Mouse (Mus musculus) heart, adult 2 months (tissue): ENCODE results near the gene Uba5. TPM values are rescaled to one million over a fixed set of nuclear protein-coding genes. Genes with fewer than 3 reads are reported as not detected.

ENCODE experiments used
- DNase-seq, 2 experiments: peaks; one replicate each; pipeline ENCODE4 v3.0.0; 2021
- H3K27ac ChIP-seq: fragments of 200-600 bp; 2 replicates; pipeline ENCODE4 v1.8.1; 2022
- H3K27me3 ChIP-seq: fragments of 200-500 bp; 2 replicates; pipeline ENCODE4 v1.6.1; 2012; ENCODE audit warnings: mild to moderate bottlenecking, low read length, inconsistent platforms, mixed read lengths; ENCODE audit not compliant: control insufficient read depth, insufficient read depth
- H3K36me3 ChIP-seq: fragments of 200-500 bp; 2 replicates; pipeline ENCODE4 v1.6.1; 2012; ENCODE audit warnings: low read length, inconsistent platforms; ENCODE audit not compliant: control insufficient read depth, insufficient read depth
- H3K4me1 ChIP-seq: fragments of 200-500 bp; 2 replicates; pipeline ENCODE4 v1.6.1; 2011; ENCODE audit warnings: low read length; ENCODE audit not compliant: control insufficient read depth, insufficient read depth
- H3K4me3 ChIP-seq: fragments of 200-600 bp; 2 replicates; pipeline ENCODE4 v1.8.1; 2022
- H3K79me2 ChIP-seq: fragments of 200-500 bp; replicated peaks from 2 replicates; pipeline ENCODE4 v1.6.1; 2012; ENCODE audit warnings: mild to moderate bottlenecking, inconsistent platforms, low read length, moderate library complexity, mixed read lengths; ENCODE audit not compliant: control insufficient read depth, insufficient read depth
- H3K9ac ChIP-seq: fragments of 200-500 bp; 2 replicates; pipeline ENCODE4 v1.6.1; 2012; ENCODE audit warnings: low read depth, mild to moderate bottlenecking, control low read depth, inconsistent platforms, low read length, mixed read lengths
- CTCF ChIP-seq: fragments of 200-600 bp; IDR thresholded peaks from 2 replicates; pipeline ENCODE4 v1.8.1; 2022; ENCODE audit warnings: antibody characterized with exemption, mild to moderate bottlenecking, moderate library complexity
- EP300 ChIP-seq: fragments of 200-500 bp; IDR thresholded peaks from 2 replicates; pipeline ENCODE4 v1.6.1; 2011; ENCODE audit warnings: low read depth, low read length, control low read depth; ENCODE audit not compliant: insufficient read depth
- POLR2A ChIP-seq: fragments of 200-500 bp; IDR thresholded peaks from 2 replicates; pipeline ENCODE4 v1.6.1; 2011; ENCODE audit warnings: mild to moderate bottlenecking, low read depth, low read length, control low read depth; ENCODE audit not compliant: insufficient read depth
- WGBS: fragments of 180-500 bp; shearing (Covaris S2); methylation state at CpG from one replicate; pipeline ENCODE4 v1.1.7; 2018; 5-methylcytosine and 5-hydroxymethylcytosine counted together
- intact Hi-C: fragments of 180-260 bp; cut with DNase I; formaldehyde crosslinking; loops from one replicate; pipeline ENCODE4 v1.15.1; 2025
- polyA plus RNA-seq: library from polyadenylated mRNA; depleted of rRNA; stranded (reverse); fragments of >200 nt; gene quantifications from 2 replicates; pipeline ENCODE4 v1.2.3, GENCODE M21; 2012; rRNA removed
- total RNA-seq, 2 experiments: library from RNA; stranded (reverse); gene quantifications; 2 replicates each; pipeline ENCODE4 v1.2.3; 2021

Gene Uba5
- total and polyA plus RNA-seq, 3 experiments: 11.4 to 16.0 (median 14.8) TPM

GRCm38 (mm10) chr9:104014526-104014925 is 48.4 kb downstream of the Uba5 start:
- Histone ChIP-seq H3K4me1 (no peaks in the 10 kb centered on the region), H3K9ac (no peak overlapping the region), H3K4me3 (no peak overlapping the region), H3K79me2 (no peaks in the 10 kb centered on the region), H3K27ac (no peak overlapping the region), H3K27me3 (no peaks in the 10 kb centered on the region), H3K36me3 (no peaks in the 10 kb centered on the region)
- no peak for TF ChIP-seq EP300
- TF ChIP-seq POLR2A: no peak
- no peak for TF ChIP-seq CTCF
- WGBS: 77% methylated on average over 1 of the region's 1 CpGs
- intact Hi-C loops: no loop called here
- no peak for DNase-seq

- intact Hi-C loops: loop anchor here (2.0 to 10.0 kb wide), 3 partner anchors 59 to 798 kb away; partner anchors contain the start of genes Acad11, Cdv3, Srprb and Uba5
- Histone ChIP-seq H3K9ac (peak overlapping the region; percentile 70), H3K4me3 (peak overlapping the region; percentile 54), H3K27ac (peak overlapping the region; percentile 69), H3K36me3 (no peaks in the 10 kb centered on the region), H3K27me3 (no peaks in the 10 kb centered on the region), H3K79me2 (no peaks in the 10 kb centered on the region), H3K4me1 (no peaks in the 10 kb centered on the region)
- TF ChIP-seq EP300: no peak
- TF ChIP-seq POLR2A: no peak
- TF ChIP-seq CTCF: peak; percentile 69
- no peak for DNase-seq
- WGBS: under 1% methylated on average over 37 of the region's 37 CpGs
These were observed 60.0 kb downstream of the Uba5 start for GRCm38 (mm10) chr9:104002913-104003330.

- Histone ChIP-seq H3K27ac (peak within 1 kb of the TSS; percentile 71), H3K9ac (peak within 1 kb of the TSS; percentile 70), H3K4me3 (peak within 1 kb of the TSS; percentile 54), H3K4me1 (no peaks in the 10 kb centered on the region), H3K79me2 (no peaks in the 10 kb centered on the region), H3K36me3 (no peaks in the 10 kb centered on the region), H3K27me3 (no peaks in the 10 kb centered on the region)
- 1% methylated on average over 55 of the region's 55 CpGs for WGBS
- 0 out of 2 replicates have a peak, but pooled peaks have one; percentile 26 for TF ChIP-seq EP300
- peak; percentile 48; the same call in 1 of the 2 replicates for TF ChIP-seq POLR2A
- peak; percentile 41 for TF ChIP-seq CTCF
- peak; percentile 99 for DNase-seq
- intact Hi-C loops: loop anchor here (2.0 to 10.0 kb wide), 3 partner anchors 60 to 797 kb away; partner anchors contain the start of genes Acad11, Cdv3, Srprb and Uba5
These were observed 60.7 kb downstream of the Uba5 start, which contains the start of gene Nphp3 for GRCm38 (mm10) chr9:104001921-104002859. Gene Nphp3 (plus strand): TSS chr9:104002544.

- Histone ChIP-seq H3K36me3 (no peaks in the 10 kb centered on the region), H3K27ac (no peak overlapping the region), H3K4me3 (no peak overlapping the region), H3K79me2 (no peaks in the 10 kb centered on the region), H3K9ac (no peak overlapping the region), H3K27me3 (no peaks in the 10 kb centered on the region), H3K4me1 (no peaks in the 10 kb centered on the region)
- intact Hi-C loops: loop anchor here (5.0 to 10.0 kb wide), 2 partner anchors 62 to 796 kb away; partner anchors contain the start of genes Acad11, Srprb and Uba5
- 10% methylated on average over 3 of the region's 3 CpGs for WGBS
- TF ChIP-seq POLR2A: no peak
- TF ChIP-seq EP300: no peak
- no peak for TF ChIP-seq CTCF
- DNase-seq: no peak
These were observed 62.3 kb downstream of the Uba5 start for GRCm38 (mm10) chr9:104000601-104001000.

Other genes starting within 250 kb of the Uba5 start
- gene Nphp3, start 60.6 kb downstream of the Uba5 start, total RNA-seq: 1 to 10 TPM; 2.4 to 2.5 TPM
- 4.9 and 7.5 TPM in 2 replicates for gene Nphp3, start 60.6 kb downstream of the Uba5 start, polyA plus RNA-seq
- gene Gm28305, start 22.5 kb downstream of the Uba5 start, total RNA-seq: not detected
- not detected in 2 replicates for gene Gm28305, start 22.5 kb downstream of the Uba5 start, polyA plus RNA-seq
- 100 to 1,000 TPM in 1 of 2 experiments, 10 to 100 TPM in 1; 99.8 to 110 TPM for gene Acad11, start 243 bp upstream of the Uba5 start, total RNA-seq
- gene Acad11, start 243 bp upstream of the Uba5 start, polyA plus RNA-seq: 72.8 and 135 TPM in 2 replicates
- 1 to 10 TPM; 1.6 to 2.4 TPM for gene Ackr4, start 63.8 kb upstream of the Uba5 start, total RNA-seq
- 6.8 and 10.9 TPM in 2 replicates for gene Ackr4, start 63.8 kb upstream of the Uba5 start, polyA plus RNA-seq
- gene Dnajc13, start 199.8 kb upstream of the Uba5 start, total RNA-seq: 10 to 100 TPM; 29.2 to 31.6 TPM
- 31.0 and 32.3 TPM in 2 replicates for gene Dnajc13, start 199.8 kb upstream of the Uba5 start, polyA plus RNA-seq